19 mouse cellular contexts compared by ENCODE assay signal in genomic region chr7:28983849-28984248, GRCm38 (mm10). TPM values are rescaled to one million over a fixed set of nuclear protein-coding genes. Genes with fewer than 3 reads are reported as not detected.
DNase-seq lines count a peak whose midpoint lies in the region; ATAC-seq lines count a peak whose summit lies in the region.
"Had no signal": no experiment of that assay in that cellular context is flagged by ENCODE, and none has a peak within 500 bp of the region (broad histone marks: within the 10 kb centered on the region; RNA-seq: fewer than 3 reads in every experiment).

No protein-coding gene starts in this region.

- no peaks in the 10 kb centered on the region for H3K9me3 ChIP-seq in megakaryocyte, embryonic 14.5 days
- H3K9me3 ChIP-seq in liver, embryonic 13.5 days (replicated peaks): no peaks in the 10 kb centered on the region
- no peaks in the 10 kb centered on the region for H3K9me3 ChIP-seq in heart, embryonic 10.5 days
- H3K9me3 ChIP-seq: embryonic facial prominence, embryonic 10.5 days; forebrain, embryonic 15.5 days; G1E; heart, embryonic 12.5 days; hindbrain, embryonic 15.5 days; intestine, embryonic 15.5 days; midbrain, embryonic 10.5 days had no signal

- no peak for ATAC-seq in megakaryocyte, adult 5-6 weeks (ENCODE audit: poor library complexity, severe bottlenecking)
- ATAC-seq in liver, embryonic 13.5 days (ENCODE audit: low read depth): no peak
- no peak for ATAC-seq in activated CD4-positive, CD25-positive, alpha-beta regulatory T cell, adult 4 months
- ATAC-seq: forebrain, embryonic 15.5 days; intestine, embryonic 15.5 days had no signal

- WGBS in liver, embryonic 13.5 days (ENCODE audit: insufficient replicate concordance): 67% methylated on average over 4 of the region's 4 CpGs
- 55% methylated on average over 4 of the region's 4 CpGs for WGBS in heart, embryonic 10.5 days

- H3K36me3 ChIP-seq in megakaryocyte, embryonic 14.5 days (replicated peaks; ENCODE audit: low read length): peaks cover 49% of the 10 kb centered on the region
- H3K36me3 ChIP-seq in liver, embryonic 13.5 days: peaks cover 11% of the 10 kb centered on the region
- peaks cover 10% of the 10 kb centered on the region for H3K36me3 ChIP-seq in heart, embryonic 10.5 days

- H3K4me2 ChIP-seq in liver, embryonic 13.5 days: peak overlapping the region; percentile 89
- H3K4me2 ChIP-seq: forebrain, embryonic 15.5 days; hindbrain, embryonic 15.5 days had no signal

- peak; percentile 80 for DNase-seq in R1 (ENCODE audit: low read depth, low spot score)
- DNase-seq in liver, embryonic 13.5 days: no peak
- DNase-seq in adipocyte (ENCODE audit: low spot score): no peak
- DNase-seq in heart, embryonic 10.5 days (ENCODE audit: low spot score): no peak
- DNase-seq: adrenal gland, adult 2 months; cerebellum, adult 8-10 months; gastrocnemius, adult 2 months; lung, adult 2 months; right cerebral cortex, postnatal 25 days had no signal

- H3K4me3 ChIP-seq in megakaryocyte, embryonic 14.5 days (replicated peaks): peak overlapping the region; percentile 99
- peak overlapping the region; percentile 80 for H3K4me3 ChIP-seq in liver, embryonic 13.5 days (replicated peaks)
- H3K4me3 ChIP-seq in heart, embryonic 10.5 days: no peak overlapping the region
- H3K4me3 ChIP-seq: forebrain, embryonic 15.5 days; gastrocnemius, adult 2 months; hindbrain, embryonic 15.5 days; intestine, embryonic 15.5 days had no signal

- no peaks in the 10 kb centered on the region for H3K27me3 ChIP-seq in megakaryocyte, embryonic 14.5 days (replicated peaks)
- no peaks in the 10 kb centered on the region for H3K27me3 ChIP-seq in liver, embryonic 13.5 days
- H3K27me3 ChIP-seq in heart, embryonic 10.5 days (ENCODE audit: insufficient read depth, poor library complexity, severe bottlenecking): no peaks in the 10 kb centered on the region
- H3K27me3 ChIP-seq: forebrain, embryonic 15.5 days; heart, embryonic 12.5 days; hindbrain, embryonic 15.5 days; intestine, embryonic 15.5 days had no signal

- H3K9ac ChIP-seq in liver, embryonic 13.5 days: peak overlapping the region; percentile 86
- H3K9ac ChIP-seq: forebrain, embryonic 15.5 days; hindbrain, embryonic 15.5 days; intestine, embryonic 15.5 days had no signal

- H3K27ac ChIP-seq in liver, embryonic 13.5 days: peak overlapping the region; percentile 94; the same call in 1 of the 2 replicates
- no peak overlapping the region for H3K27ac ChIP-seq in heart, embryonic 10.5 days
- H3K27ac ChIP-seq: forebrain, embryonic 15.5 days; gastrocnemius, adult 2 months; hindbrain, embryonic 15.5 days; intestine, embryonic 15.5 days had no signal

- peaks cover 74% of the 10 kb centered on the region for H3K4me1 ChIP-seq in megakaryocyte, embryonic 14.5 days
- peaks cover 40% of the 10 kb centered on the region for H3K4me1 ChIP-seq in liver, embryonic 13.5 days (replicated peaks)
- peaks cover 28% of the 10 kb centered on the region for H3K4me1 ChIP-seq in heart, embryonic 10.5 days

RNA-seq across cellular contexts. Expression of gene Map4k1, which starts 2.0 kb away (rescaled TPM):
- 270 and 353 TPM in 2 replicates for polyA plus RNA-seq in megakaryocyte, embryonic 14.5 days (2012; ENCODE audit: insufficient read depth, low replicate concordance)
- 53.8 and 54.4 TPM in 2 replicates for total RNA-seq in megakaryocyte, adult 5-6 weeks (2015)
- 44.2 and 60.4 TPM in 2 replicates for total RNA-seq in megakaryocyte, adult 5-6 weeks (2017)
- 27.4 and 29.1 TPM in 2 replicates for polyA plus RNA-seq in liver, embryonic 13.5 days (2015; fragmentation: Nextera tagmentation; extraction: Ambion mirVana)
- 9.9 and 14.3 TPM in 2 replicates for polyA plus RNA-seq in heart, embryonic 10.5 days (2016; fragmentation: Nextera tagmentation; extraction: Ambion mirVana)
- 100 to 1,000 TPM in 1 of 2 experiments, 10 to 100 TPM in 1; 88.8 to 120 TPM for polyA plus RNA-seq in activated CD4-positive, CD25-positive, alpha-beta regulatory T cell, adult 4 months (2017; shearing (Covaris generic))

RNA-seq across cellular contexts. Expression of gene Eif3k, which starts 2.2 kb away (rescaled TPM):
- 143 and 185 TPM in 2 replicates for polyA plus RNA-seq in megakaryocyte, embryonic 14.5 days (2012; ENCODE audit: insufficient read depth, low replicate concordance)
- total RNA-seq in megakaryocyte, adult 5-6 weeks (2015): 216 and 241 TPM in 2 replicates
- 340 and 348 TPM in 2 replicates for total RNA-seq in megakaryocyte, adult 5-6 weeks (2017)
- polyA plus RNA-seq in liver, embryonic 13.5 days (2015; fragmentation: Nextera tagmentation; extraction: Ambion mirVana): 294 and 308 TPM in 2 replicates
- polyA plus RNA-seq in heart, embryonic 10.5 days (2016; fragmentation: Nextera tagmentation; extraction: Ambion mirVana): 289 and 329 TPM in 2 replicates
- polyA plus RNA-seq in activated CD4-positive, CD25-positive, alpha-beta regulatory T cell, adult 4 months (2017; shearing (Covaris generic)): 100 to 1,000 TPM; 603 to 630 TPM

RNA-seq across cellular contexts. Expression of gene Actn4, which starts 21.7 kb away (rescaled TPM):
- polyA plus RNA-seq in megakaryocyte, embryonic 14.5 days (2012; ENCODE audit: insufficient read depth, low replicate concordance): 517 and 590 TPM in 2 replicates
- total RNA-seq in megakaryocyte, adult 5-6 weeks (2015): 82.5 and 87.8 TPM in 2 replicates
- total RNA-seq in megakaryocyte, adult 5-6 weeks (2017): 44.7 and 55.1 TPM in 2 replicates
- 116 and 131 TPM in 2 replicates for polyA plus RNA-seq in liver, embryonic 13.5 days (2015; fragmentation: Nextera tagmentation; extraction: Ambion mirVana)
- polyA plus RNA-seq in heart, embryonic 10.5 days (2016; fragmentation: Nextera tagmentation; extraction: Ambion mirVana): 319 and 371 TPM in 2 replicates
- 100 to 1,000 TPM in 1 of 2 experiments, 10 to 100 TPM in 1; 84.6 to 128 TPM for polyA plus RNA-seq in activated CD4-positive, CD25-positive, alpha-beta regulatory T cell, adult 4 months (2017; shearing (Covaris generic))
